Mouse (Mus musculus): ENCODE measurements around the gene Gata2. TPM values are rescaled to one million over a fixed set of nuclear protein-coding genes. Genes with fewer than 3 reads are reported as not detected.

Gata2 gene
- total RNA-seq, 4 experiments from 2014 or later: 13.5 to 20.0 (median 17.4) TPM

DNA sequence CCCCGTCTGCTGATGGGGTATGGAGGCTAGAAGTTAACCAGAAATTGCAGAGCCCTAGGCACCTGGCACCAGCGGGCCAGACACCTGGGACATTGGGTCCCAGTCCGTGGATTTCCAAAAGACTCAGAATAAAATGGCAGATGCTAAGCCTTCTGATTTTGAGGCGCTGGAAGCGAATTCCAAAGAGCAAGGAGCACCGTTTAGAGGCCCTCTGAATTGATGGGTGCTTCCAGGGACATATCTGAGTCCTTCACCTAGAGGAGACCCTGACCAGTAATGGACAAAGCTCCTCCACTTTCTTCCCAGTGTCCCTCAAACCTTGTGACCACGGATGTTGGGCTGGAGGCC is 1.3 kb downstream of the Gata2 start:
- DNase-seq (ENCODE audit: low spot score): no peak

DNA sequence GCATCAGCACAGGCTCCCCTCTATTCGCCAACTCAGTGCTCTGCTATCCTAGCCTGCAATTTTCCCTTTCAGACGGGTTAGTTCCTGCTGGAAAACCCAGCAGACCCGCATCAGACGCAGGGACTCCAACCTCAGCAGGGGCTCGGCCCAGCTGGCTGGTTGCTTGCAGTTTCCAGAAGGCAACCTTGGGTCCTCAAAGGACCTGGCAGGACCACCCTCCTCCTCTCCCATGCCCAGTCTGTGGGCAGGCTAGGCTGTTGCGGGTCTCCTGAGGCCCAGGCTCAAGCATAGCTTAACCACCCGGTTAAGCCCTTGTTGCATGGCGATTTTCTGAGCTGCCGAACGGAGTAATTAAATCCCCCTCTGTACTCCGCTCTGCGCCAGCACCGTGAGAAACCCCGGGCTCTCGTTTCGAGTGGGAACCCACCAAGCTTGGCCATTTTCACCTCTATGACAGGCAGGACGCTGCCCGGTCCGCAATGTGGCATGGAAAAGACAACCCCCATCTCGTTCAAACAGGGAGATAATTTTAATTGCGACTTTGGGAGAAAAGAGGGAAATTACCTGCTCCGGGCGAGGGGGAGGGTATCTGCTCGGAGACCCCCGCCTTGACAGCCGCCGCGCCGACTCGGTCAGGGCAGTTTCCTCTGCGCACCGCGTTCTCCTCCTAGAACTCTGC is 2.5 kb downstream of the Gata2 start:
- DNase-seq (ENCODE audit: low spot score): no peak

DNA sequence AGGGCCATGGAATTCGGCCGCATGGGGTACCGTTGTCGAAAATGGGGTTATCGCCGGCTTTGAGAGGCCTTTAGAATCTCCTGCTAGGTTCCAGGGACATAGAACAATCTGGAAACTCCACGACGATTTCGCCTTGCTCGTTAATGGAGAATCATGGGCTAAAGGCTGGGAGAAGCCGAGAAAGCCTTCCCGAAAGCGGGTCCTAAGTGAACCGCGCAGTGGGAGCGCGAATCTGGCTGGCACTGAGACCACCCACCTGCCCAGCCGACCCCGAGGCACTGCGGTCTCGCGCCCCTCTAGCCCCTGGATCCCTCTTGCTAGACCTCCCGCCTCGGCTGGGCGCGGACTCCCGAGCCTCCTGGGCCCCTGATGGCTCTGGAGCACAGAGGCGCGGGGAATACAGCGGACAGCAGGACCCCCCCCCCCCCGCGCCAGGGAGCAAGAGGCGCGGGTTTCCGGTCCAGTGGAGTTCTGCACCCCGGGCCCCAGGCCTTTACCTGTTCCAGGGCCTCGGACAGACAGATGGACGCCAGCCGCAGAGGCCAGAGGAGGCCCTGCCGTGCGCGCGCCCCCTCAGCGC is 3.1 kb downstream of the Gata2 start:
- DNase-seq (ENCODE audit: low spot score): no peak

DNA sequence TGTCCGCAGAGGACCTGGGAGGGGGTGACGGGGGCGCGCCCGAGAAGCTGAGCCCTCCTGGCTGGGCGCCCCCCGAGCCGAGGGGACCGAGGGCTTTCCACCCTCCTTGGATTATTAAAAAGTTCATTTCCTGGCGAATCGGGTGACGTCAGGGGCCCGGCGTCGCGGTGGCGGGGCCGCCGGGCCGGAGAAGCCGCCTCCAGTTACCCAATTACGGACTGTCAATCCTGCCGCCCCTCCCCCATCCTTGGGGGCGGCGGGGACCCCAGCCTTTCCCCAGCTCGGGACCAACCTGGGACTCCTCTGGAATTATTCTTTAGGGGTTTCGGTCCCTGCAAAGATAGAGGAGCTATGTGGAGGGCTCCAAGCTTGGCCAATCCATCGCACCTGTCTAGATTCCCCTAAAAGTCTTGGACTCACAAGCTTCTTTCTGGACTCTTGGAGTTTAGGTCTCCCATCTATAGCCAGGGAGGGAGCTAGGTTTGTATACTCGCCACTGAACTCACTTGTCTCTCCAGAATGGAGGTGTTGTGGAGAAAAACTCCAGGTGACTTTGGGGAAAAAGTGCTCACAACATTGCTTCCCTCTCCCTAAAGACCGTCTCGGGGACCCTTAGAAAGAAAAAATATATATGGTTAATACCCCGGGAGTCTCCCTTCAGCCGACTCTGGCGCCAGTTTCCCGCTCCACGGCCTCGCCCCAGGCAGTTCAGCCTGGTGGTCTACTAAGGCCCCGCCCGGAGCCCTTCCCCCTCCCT is 3.8 kb downstream of the Gata2 start:
- DNase-seq (ENCODE audit: low spot score): no peak

DNA sequence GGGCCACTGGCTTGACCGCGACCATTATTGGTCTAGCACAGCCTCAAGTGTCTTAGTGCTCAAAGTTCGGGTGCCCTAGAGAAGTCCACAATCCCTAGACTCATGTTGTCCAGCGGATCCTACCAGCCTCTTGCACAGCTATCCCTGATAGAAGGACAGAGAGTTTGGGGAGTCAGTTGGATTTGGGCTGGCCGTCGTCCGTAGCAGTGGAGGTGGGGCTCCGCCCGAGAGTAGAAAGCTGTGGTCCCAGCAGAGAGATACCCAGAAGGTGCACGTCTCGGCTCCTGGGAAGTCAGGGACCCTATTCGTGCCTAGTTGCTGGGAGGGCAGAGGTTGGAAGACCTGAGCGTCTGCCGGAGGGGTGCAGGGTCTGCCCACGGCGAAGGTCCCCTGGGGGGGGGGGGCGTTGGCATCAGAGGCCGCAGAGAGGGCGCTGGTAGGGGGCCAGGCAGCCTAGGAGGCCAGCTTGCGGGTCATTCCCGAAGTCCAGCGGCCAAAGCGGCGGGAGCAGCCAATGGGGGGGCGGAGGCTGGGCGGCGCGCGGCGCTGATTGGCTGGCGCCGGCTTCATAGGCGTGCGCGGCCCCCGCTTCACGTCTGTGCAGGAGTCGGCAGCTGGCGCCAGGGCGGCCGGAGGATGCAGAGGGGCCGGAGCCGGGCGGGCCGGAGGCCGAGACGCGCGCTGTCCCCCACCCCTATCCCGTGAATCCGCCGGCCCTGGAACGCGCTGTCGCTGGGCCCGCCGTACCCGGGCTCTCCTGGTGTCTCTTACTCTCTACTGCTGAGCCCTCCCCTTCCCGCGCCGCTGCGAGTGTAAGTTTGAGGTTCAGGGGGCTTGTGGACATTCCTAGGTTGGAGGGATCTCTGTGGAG is 4.6 kb downstream of the Gata2 start:
- DNase-seq (ENCODE audit: low spot score): peak; percentile 89

DNA sequence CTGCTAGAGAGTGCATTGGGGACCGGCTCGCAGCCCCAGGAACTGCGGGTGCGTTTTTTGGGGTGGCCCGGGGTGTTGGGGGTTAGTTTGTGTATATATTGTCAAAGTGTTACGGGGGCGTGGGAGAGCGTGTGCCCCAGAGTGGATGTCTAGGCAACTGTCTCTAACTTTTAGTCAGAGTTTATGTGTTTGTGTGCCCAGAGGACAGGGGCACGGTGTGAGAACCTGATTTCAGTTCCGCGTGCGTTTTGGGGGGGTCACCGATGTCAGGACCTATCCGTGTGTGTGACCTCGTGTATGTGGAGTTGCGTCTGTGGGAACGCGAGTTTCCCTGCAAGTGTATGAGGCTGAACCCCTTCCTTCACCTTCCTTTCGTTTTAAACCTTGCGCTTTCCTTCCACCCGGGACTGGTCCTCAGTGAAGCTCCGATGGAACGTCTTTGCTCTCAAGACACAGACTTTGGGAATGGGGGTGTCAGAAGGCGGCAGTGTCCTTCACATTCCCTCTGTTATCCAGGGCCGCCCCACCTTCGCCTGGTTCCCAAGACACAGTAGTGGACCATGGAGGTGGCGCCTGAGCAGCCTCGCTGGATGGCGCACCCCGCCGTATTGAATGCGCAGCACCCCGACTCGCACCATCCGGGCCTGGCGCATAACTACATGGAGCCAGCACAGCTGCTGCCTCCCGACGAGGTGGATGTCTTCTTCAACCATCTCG is 5.5 kb downstream of the Gata2 start:
- DNase-seq (ENCODE audit: low spot score): no peak

DNA sequence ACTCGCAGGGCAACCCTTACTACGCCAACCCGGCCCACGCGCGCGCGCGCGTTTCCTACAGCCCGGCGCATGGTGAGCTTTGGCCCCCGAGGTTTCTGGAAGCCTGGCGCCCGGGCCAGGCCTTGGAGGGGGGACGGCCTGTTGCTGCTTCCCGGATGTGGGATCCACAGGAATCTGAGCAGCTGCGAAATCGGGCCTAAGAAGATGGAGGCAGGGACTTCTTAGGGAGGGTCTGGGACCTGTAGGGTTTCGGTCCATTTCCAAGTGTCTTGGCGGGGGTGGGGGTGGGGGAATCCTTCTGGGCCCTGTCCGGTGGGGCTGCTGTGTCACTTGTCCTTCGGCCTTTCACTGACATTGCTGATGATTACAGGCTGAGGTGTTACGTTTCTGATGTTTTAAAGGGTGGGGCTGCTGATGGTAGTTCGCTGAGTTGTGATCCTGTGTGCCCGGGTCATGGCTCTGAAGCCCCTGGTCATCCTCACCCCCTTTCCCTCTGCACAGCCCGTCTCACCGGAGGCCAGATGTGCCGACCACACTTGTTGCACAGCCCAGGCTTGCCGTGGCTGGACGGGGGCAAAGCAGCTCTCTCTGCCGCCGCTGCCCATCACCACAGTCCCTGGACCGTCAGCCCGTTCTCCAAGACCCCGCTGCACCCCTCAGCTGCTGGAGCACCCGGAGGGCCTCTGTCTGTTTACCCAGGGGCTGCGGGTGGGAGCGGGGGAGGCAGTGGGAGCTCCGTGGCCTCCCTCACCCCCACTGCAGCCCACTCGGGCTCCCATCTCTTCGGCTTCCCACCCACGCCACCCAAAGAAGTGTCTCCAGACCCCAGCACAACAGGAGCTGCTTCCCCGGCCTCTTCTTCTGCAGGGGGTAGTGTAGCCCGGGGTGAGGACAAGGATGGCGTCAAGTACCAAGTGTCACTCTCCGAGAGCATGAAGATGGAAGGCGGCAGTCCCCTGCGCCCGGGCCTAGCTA is 6.3 kb downstream of the Gata2 start:
- DNase-seq (ENCODE audit: low spot score): no peak

DNA sequence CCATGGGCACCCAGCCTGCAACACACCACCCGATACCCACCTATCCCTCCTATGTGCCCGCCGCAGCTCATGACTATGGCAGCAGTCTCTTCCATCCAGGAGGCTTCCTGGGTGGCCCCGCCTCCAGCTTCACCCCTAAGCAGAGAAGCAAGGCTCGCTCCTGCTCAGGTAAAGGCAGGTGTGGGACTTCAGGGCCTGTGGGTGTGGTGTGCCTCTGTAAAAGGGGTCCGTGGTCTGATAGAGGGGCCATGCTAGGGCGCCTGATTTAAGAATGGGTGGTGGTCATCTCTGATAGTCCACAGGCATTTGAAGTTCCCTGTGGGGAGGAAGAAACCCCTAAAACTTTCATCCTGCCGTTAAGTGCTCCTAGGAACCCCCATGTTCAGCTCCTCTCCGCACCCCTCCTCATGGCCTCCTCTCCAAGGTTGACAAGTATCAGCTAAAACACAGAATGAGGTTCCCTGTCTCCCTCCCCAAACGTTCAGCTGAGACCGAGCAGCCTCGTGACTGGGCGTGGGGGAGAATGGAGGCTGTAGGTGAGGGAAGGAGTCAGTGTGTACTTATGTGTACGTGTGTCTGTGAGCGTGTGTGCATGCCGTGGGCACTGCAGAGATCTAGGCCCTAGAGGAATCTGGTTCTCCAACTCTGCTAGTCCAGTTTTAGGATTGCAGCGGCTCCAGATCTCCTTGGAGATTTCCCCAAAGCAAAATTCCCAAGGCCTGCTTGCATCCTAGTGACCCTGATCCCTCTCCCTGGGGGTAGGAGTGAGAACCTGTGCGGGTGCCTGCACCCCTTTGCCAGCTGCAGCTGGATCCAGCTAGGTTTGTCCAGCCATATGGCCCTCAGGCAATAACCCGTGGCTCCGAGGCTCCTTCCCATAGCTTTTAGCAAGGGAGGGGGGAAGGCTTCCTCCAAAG is 7.3 kb downstream of the Gata2 start:
- DNase-seq (ENCODE audit: low spot score): no peak

DNA sequence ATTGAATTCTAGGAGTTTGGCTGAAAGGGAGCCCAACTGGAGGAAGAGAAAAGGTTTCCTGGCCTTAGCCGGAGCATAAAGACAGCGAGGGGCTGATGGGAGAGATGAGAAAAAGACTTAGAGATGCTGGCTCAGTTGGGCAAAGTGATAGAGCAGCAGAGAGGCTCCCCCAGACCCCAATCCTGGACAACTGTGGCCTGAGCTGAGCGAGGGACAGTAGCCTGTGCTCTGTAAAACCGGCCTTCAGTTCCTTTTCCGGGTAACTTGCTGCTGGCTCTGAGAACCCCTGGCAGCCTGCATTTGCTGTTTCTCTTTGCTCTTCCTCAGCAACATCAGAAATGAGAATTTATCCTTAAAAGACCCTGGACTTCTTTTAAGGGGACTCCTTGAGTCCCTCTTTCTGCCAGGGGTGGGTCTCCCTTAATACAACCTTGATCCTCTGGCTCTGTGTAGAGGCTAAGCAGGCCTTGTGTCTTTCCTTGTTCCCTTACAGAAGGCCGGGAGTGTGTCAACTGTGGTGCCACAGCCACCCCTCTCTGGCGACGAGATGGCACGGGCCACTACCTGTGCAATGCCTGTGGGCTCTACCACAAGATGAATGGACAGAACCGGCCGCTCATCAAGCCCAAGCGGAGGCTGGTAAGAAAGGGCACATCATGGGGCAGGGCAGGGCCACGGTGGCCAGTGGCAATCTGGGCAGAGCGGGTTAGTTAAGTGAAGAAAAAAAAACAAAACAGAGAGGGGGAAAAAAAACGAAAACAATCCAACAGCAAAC is 8.4 kb downstream of the Gata2 start:
- no peak for DNase-seq (ENCODE audit: low spot score)

DNA sequence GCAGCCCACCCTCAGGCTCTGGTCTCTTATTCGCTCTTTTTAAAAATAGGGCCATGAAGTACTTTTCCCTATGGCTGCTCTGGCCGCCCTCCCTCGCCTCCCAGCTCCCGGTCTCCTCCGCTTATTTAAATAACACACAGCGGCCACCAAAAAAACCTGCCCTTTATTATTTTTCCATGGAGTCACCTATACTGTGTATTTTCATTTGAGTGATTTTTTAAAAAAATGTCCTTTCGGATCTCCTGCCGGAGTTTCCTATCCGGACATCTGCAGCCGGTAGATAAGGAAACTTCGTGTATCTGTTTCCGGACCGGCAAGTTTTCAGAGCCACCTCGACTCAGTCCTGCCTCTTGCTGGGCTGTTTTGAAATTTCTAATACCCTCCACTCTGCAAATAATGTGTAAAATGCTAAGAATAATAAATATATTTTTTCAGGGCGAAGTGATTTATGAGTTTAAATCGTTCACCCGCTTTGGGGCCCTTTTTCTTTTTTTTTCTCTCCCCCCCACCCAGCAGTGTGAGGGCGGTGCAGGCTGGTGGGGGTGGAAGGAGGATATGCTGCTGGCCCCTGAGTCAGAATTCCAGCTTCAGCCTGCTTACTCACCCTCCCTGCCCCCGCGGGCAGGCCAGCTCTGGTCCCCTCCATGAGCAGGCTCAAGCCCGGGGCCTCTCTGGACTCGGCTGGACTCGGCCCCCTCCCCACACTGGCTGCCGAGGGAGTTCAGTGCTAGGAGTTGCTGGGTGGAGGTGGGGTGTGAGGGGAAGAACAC is 9.4 kb downstream of the Gata2 start:
- DNase-seq (ENCODE audit: low spot score): peak; percentile 85

DNA sequence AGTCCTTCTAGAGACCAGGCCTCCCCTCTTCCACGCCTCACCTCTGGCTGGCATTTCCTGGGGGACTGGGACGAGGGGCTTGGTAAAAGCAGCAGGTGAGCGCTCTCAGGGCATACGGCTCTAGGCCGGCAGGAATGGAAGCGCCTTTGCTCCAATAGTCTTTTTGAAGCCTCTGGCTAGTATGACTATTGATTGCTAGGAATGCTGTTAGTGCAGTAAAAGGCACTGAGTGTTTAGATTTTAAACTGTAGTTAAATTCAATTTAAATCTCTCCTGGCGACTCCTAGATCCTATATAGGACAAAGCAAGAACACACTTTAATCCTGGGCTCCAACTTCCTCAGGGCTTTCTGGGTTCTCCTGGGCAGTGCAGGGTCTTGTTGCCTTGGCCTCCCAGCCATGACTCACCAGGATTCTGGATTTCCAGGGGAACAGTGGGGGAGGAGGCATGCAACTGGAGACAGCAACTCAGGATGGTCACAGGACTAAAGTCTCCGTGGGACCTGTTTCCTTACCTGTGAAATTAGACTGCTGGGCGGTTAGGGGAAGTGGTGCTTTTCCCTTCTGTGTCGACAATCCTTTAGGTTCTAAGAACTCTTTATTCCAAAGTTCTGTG is 10.2 kb downstream of the Gata2 start:
- no peak for DNase-seq (ENCODE audit: low spot score)

DNA sequence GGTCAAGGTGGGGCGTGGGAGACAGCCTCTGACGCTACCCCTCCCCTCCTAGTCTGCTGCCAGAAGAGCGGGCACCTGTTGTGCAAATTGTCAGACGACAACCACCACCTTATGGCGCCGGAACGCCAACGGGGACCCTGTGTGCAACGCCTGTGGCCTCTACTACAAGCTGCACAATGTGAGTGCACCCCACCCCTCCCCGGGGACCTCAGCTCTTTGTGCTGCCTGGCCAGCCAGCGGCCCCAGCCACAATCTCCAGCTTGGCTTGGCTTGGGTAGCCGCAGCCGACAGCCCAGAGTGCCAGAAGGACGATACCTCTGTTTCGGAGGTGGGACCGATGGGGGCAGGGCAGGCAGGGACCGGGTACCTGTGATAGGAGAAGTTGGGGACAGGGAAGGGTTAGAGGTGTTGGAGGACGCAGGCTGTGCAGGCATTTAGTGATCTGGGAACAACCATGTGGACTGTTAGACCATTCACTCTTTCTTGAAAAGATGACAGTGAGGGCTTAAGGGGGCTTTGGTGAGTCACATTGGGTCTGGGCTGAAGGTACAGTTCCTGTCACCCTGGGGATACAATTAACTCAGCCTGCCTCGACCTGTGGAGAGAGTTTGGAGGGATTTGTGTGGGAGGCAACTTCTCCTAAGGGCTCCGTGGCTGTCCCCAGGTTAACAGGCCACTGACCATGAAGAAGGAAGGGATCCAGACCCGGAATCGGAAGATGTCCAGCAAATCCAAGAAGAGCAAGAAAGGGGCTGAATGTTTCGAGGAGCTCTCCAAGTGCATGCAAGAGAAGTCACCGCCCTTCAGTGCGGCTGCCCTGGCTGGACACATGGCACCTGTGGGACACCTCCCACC is 11.1 kb downstream of the Gata2 start:
- DNase-seq (ENCODE audit: low spot score): no peak

DNA sequence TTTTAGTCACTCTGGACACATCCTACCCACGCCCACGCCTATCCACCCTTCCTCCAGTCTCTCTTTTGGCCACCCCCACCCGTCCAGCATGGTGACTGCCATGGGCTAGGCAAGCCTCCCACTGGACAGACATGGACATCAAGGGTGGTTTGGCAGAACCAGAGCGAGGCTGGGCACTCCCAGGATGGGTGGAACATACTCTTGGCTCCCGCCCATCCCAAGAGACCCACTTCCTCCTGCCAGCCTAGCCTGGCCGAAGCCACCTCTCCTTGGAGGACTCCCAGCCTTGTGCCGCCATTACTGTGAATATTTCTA is 11.7 kb downstream of the Gata2 start:
- no peak for DNase-seq (ENCODE audit: low spot score)

DNA sequence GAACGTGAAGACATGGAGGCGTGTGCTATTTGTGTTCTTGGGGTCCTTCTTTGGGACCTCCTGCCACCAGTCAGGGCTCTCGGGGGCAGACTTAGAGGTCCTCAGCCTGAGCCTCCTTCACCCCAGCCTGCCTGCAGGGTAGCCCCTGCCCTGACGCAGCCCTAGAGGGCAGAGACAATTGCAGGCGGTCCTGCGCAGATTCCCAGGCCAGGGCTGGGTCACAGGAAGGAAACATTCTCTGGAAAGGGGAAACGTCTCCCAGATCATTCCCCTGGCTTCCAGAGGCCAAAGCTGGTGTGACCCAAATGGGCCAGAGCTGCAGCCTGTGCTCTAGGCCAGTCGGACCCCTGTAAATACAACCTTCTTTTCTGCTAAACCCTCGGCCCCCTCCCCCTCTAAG is 12.2 kb downstream of the Gata2 start:
- DNase-seq (ENCODE audit: low spot score): no peak

DNA sequence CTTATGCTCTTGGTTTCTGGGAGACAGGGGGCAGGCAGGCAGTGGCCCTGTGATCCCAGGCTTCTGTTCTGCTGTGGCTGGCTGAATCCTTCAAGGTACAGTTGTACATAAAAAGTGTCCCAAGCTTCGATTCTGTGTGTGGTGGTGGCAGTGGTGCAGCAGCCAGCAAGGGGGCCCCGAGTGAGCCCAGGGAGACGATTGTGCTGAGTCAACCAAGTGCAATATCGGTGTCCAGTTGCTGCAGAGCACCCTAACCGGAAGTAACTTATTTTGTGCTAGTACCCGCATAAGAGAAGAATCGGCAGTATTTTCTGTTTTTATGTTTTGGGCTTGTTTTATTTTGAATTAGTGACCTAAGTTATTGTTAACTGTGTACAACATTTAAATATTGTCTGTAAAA is 12.9 kb downstream of the Gata2 start:
- DNase-seq (ENCODE audit: low spot score): no peak

DNA sequence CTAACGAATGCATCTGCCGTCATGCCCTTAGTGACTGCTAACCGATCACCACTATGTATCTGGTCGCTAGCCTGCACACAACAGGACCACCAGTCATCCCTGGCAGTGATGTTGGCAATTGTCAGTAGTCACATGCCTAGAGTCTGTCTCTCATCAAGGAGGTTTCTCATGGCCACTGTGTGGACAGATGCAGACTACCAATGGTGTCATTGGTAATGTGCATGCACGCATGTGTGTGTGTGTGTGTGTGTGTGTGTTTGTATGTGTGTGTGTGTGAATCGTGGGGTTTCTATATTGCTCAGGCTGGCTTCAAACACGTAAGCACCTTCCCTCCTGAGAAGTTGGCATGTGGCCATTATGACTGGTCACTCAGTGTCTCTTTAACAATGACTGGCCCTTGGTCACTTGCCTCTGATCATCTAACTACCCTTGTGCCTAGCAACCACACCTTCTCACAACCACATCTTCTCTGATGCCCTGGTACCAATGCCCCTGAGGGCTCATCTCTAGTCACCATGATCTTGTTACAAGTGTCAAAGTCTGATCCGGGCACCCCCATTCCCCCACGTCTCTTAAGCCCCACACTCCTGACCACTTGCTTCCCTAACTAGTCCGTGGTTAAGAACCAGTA is 13.8 kb downstream of the Gata2 start:
- DNase-seq (ENCODE audit: low spot score): no peak
